Mouse (Mus musculus): ENCODE measurements at regions not wholly inside any gene's neighbourhood (a gene's known extent, or its start where the extent isn't known, plus 50 kb on each side); places are given as distances from the start of the nearest gene placed in this dataset.

GRCm38 (mm10) chr12:106956266-106956665 lies 532.2 kb upstream of the 3110018I06Rik start:
- no peak for TF ChIP-seq GATA1 (IDR thresholded peaks at IDR 0.05; ENCODE audit: low read length)
- TF ChIP-seq TAL1 (IDR thresholded peaks at IDR 0.05; ENCODE audit: low read length), result no peak
